Mouse (Mus musculus) heart, adult 2 months (tissue): ENCODE data around the gene Dohh. TPM values are rescaled to one million over a fixed set of nuclear protein-coding genes. Genes with fewer than 3 reads are reported as not detected.

ENCODE experiments used
- DNase-seq, 2 experiments: peaks; one replicate each; pipeline ENCODE4 v3.0.0; 2021
- H3K27ac ChIP-seq: fragments of 200-600 bp; 2 replicates; pipeline ENCODE4 v1.8.1; 2022
- H3K27me3 ChIP-seq: fragments of 200-500 bp; 2 replicates; pipeline ENCODE4 v1.6.1; 2012; ENCODE audit warnings: mild to moderate bottlenecking, low read length, inconsistent platforms, mixed read lengths; ENCODE audit not compliant: control insufficient read depth, insufficient read depth
- H3K36me3 ChIP-seq: fragments of 200-500 bp; 2 replicates; pipeline ENCODE4 v1.6.1; 2012; ENCODE audit warnings: low read length, inconsistent platforms; ENCODE audit not compliant: control insufficient read depth, insufficient read depth
- H3K4me1 ChIP-seq: fragments of 200-500 bp; 2 replicates; pipeline ENCODE4 v1.6.1; 2011; ENCODE audit warnings: low read length; ENCODE audit not compliant: control insufficient read depth, insufficient read depth
- H3K4me3 ChIP-seq: fragments of 200-600 bp; 2 replicates; pipeline ENCODE4 v1.8.1; 2022
- H3K79me2 ChIP-seq: fragments of 200-500 bp; replicated peaks from 2 replicates; pipeline ENCODE4 v1.6.1; 2012; ENCODE audit warnings: mild to moderate bottlenecking, inconsistent platforms, low read length, moderate library complexity, mixed read lengths; ENCODE audit not compliant: control insufficient read depth, insufficient read depth
- H3K9ac ChIP-seq: fragments of 200-500 bp; 2 replicates; pipeline ENCODE4 v1.6.1; 2012; ENCODE audit warnings: low read depth, mild to moderate bottlenecking, control low read depth, inconsistent platforms, low read length, mixed read lengths
- CTCF ChIP-seq: fragments of 200-600 bp; IDR thresholded peaks from 2 replicates; pipeline ENCODE4 v1.8.1; 2022; ENCODE audit warnings: antibody characterized with exemption, mild to moderate bottlenecking, moderate library complexity
- EP300 ChIP-seq: fragments of 200-500 bp; IDR thresholded peaks from 2 replicates; pipeline ENCODE4 v1.6.1; 2011; ENCODE audit warnings: low read depth, low read length, control low read depth; ENCODE audit not compliant: insufficient read depth
- POLR2A ChIP-seq: fragments of 200-500 bp; IDR thresholded peaks from 2 replicates; pipeline ENCODE4 v1.6.1; 2011; ENCODE audit warnings: mild to moderate bottlenecking, low read depth, low read length, control low read depth; ENCODE audit not compliant: insufficient read depth
- WGBS: fragments of 180-500 bp; shearing (Covaris S2); methylation state at CpG from one replicate; pipeline ENCODE4 v1.1.7; 2018; 5-methylcytosine and 5-hydroxymethylcytosine counted together
- intact Hi-C: fragments of 180-260 bp; cut with DNase I; formaldehyde crosslinking; loops from one replicate; pipeline ENCODE4 v1.15.1; 2025
- long read RNA-seq: library from polyadenylated mRNA; stranded (forward); transcript quantifications from one replicate; pipeline ENCODE4 v2.0.0, GENCODE M21; 2021
- polyA plus RNA-seq: library from polyadenylated mRNA; depleted of rRNA; stranded (reverse); fragments of >200 nt; gene quantifications from 2 replicates; pipeline ENCODE4 v1.2.3, GENCODE M21; 2012; rRNA removed
- total RNA-seq, 2 experiments: library from RNA; stranded (reverse); gene quantifications; 2 replicates each; pipeline ENCODE4 v1.2.3; 2021

Dohh gene
- total RNA-seq (10 to 100 TPM; 46.6 to 53.8 TPM), polyA plus RNA-seq (48.5 and 56.9 TPM in 2 replicates)
- long read RNA-seq, transcript Dohh-201 (5 exons, 1,444 nt), result major isoform, 44 of 46 reads
- long read RNA-seq, partial matches to known transcripts, result 2 of 46 reads
- long read RNA-seq, other reads (novel, unspliced or antisense), result 0 of 46 reads

DNA sequence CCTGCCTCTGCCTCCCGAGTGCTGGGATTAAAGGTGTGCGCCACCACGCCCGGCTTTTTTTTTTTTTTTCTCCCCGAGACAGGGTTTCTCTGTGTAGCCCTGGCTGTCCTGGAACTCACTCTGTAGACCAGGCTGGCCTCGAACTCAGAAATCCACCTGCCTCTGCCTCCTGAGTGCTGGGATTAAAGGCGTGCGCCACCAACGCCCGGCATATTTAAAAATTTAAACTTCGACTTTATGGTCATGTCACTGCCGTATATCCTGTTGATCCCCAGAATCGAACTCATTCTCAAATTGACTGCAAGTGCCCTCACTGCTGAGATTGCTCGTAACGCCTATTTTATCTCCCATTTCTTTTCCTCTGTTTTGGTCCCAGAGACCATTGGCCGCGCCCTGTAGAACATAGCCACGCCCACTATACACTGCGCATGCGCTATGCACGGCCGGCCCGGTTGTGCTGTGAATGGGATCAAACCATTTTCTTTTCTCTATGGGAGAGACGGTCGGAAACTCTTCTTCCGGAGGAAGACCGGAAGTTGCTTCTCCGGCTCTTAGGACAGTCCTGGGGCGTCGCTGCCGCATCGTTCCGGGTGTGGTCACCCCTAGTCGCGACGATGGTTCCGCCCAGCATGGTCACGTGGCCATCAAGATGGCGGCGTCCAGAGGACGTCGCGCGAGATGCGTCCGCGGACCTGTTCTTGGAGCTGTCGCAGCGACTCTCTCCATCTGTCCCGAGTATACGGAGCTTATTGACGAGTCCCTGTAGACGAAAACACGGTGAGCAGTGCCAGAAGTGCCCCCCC lies at the start of gene Dohh, which contains the start of gene Gm48551:
Gene Dohh, plus strand, starts transcription at position 627 of the 803 bp plus-strand sequence.
Gene Gm48551, plus strand, starts transcription at position 665 of the 803 bp plus-strand sequence.
- intact Hi-C loops, result no loop called here
- peak within 1 kb of the TSS; percentile 82 for H3K4me3 ChIP-seq
- peaks cover 4% of the 10 kb centered on the region for H3K4me1 ChIP-seq
- no peaks in the 10 kb centered on the region for H3K27me3 ChIP-seq
- H3K27ac ChIP-seq, result peak within 1 kb of the TSS; percentile 94
- no peaks in the 10 kb centered on the region; the same call in 1 of the 2 replicates for H3K79me2 ChIP-seq
- TF ChIP-seq POLR2A, result peak; percentile 91
- TF ChIP-seq CTCF, result no peak
- peak; percentile 83; the same call in 1 of the 2 replicates for TF ChIP-seq EP300
- DNase-seq, result peak; percentile 98 to 99
- no peaks in the 10 kb centered on the region for H3K36me3 ChIP-seq
- WGBS, result 7% methylated on average over 54 of the region's 54 CpGs
- peak within 1 kb of the TSS; percentile 73 for H3K9ac ChIP-seq

DNA sequence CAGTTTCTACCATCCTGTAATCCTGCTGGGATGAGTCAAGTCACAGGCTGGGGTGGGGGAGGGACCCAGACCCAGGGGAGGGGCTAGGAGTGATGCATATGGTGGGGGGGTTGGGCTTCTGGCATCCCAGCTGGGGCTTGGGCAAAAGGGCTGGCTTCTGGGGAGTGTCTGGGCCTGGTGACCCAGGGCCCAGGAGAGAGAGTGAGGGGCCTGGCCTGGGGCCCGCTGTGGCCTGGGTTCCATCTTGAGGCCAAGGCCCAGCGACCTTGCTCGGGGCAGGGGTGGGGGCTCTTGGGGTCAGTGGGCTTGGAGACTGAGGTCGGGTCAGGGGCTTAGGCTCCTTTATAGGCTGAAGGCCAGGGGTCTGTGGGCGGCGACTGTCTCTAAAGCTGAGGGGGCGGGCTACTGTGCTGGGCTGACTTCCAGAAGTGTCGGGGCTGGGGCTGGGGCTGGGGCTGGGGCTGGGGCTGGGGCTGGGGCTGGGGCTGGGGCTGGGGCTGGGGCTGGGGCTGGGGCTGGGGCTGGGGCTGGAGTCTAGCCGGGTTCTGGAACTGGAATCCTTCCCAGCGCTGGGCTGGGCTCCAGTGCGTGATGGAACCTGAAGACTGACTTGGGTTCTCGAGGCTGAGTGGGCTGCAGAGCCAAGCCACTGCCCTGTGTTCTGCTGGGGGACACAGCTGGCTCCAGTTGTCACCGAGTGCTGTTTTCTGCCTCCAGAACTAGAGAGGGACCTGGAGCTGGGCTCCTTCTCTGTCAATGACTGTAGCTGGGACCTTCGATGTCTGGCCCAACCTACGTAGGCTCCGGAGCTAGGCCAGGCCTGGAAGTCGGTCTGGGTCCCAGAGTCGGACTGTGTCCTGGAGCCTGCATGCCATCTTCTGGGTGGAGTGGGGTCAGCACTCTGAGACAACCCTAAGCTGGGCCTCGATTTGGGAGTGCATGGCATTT lies 48.6 kb upstream of the Dohh start:
- no peak overlapping the region; the same call in 1 of the 2 replicates for H3K27ac ChIP-seq
- DNase-seq, result no peak
- peaks cover 3% of the 10 kb centered on the region for H3K4me1 ChIP-seq
- intact Hi-C loops, result no loop called here
- TF ChIP-seq EP300, result no peak
- no peak for TF ChIP-seq POLR2A
- TF ChIP-seq CTCF, result peak; percentile 3; the same call in 1 of the 2 replicates
- WGBS, result 54% methylated on average over 18 of the region's 19 CpGs
- H3K36me3 ChIP-seq, result no peaks in the 10 kb centered on the region
- no peak overlapping the region for H3K9ac ChIP-seq
- H3K27me3 ChIP-seq, result no peaks in the 10 kb centered on the region
- H3K4me3 ChIP-seq, result no peak overlapping the region
- H3K79me2 ChIP-seq, result no peaks in the 10 kb centered on the region

DNA sequence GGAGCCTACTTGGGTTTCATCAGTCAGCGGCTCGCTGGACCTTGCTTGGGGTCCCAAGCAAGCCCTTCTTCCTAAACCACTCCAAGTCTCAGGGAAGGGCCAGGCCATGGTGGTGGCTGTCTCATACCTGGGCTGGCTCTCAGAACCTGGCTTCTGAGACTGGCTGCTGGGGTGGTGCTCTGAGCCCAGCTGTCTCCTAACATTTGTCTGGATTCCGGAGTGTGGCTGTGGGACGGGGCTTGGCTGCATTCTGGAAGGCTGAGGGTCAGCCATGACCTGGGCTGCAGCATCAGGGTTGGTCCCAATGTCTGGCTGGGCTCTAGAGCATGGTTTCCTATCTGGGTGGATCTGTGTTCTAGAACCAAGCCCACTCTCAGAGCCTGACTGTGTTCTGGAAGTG lies 47.7 kb upstream of the Dohh start:
- 90% methylated on average over 4 of the region's 4 CpGs for WGBS
- no peak for DNase-seq
- H3K36me3 ChIP-seq, result no peaks in the 10 kb centered on the region
- H3K9ac ChIP-seq, result no peak overlapping the region
- TF ChIP-seq CTCF (no peak), POLR2A (no peak), EP300 (no peak)
- no peak overlapping the region for H3K27ac ChIP-seq
- H3K4me1 ChIP-seq, result peaks cover 3% of the 10 kb centered on the region
- H3K79me2 ChIP-seq, result no peaks in the 10 kb centered on the region
- H3K4me3 ChIP-seq, result no peak overlapping the region
- intact Hi-C loops, result no loop called here
- no peaks in the 10 kb centered on the region for H3K27me3 ChIP-seq

DNA sequence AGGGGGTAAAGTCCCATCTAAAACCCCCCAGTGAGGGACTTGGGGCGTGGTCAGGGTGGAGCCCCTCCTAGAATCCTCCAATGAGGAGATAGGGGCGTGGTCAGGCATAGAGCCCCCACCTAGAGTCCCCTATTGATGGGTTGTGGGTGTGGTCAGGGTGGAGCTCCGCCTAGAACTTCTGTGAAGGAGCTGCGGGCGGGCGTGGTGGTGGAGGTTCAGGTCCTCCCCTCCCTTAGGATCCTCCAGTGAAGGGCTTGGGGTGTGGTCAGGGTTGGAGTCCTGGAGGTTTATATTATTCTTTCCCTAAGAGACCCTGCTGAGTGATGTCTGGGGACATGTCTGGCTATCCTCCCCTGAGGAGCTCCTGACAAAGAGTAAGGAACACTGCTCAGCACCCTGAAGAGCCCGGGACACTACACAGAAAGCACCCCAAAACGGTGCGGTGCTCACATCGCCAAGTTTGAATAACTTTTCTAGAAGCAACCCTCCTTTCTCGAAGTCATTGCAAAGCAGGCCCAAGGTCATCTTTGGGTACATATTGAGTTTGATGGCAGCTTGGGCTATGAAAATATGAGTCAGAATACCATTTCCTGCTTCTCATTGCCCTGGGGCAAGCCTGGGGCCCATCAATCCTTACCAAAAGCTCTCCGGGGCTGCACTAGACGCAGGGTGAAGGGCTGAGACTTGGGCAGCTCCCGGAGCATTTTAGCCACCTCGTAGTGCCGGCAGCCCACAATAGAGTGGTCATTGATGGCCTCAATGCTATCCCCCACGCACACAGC lies 43.5 kb upstream of the Dohh start:
- Histone ChIP-seq H3K27me3 (0 out of 2 replicates have a peak, but pooled peaks cover 2% of the 10 kb centered on the region), H3K4me1 (peaks cover 7% of the 10 kb centered on the region), H3K9ac (no peak overlapping the region), H3K79me2 (no peaks in the 10 kb centered on the region; the same call in 1 of the 2 replicates), H3K27ac (no peak overlapping the region), H3K4me3 (no peak overlapping the region), H3K36me3 (no peaks in the 10 kb centered on the region)
- intact Hi-C loops, result loop anchor here (1.0 kb wide), 1 partner anchor 20 kb away; no protein-coding TSS in a partner anchor
- TF ChIP-seq EP300, result no peak
- no peak for TF ChIP-seq CTCF
- no peak for TF ChIP-seq POLR2A
- no peak for DNase-seq
- WGBS, result 59% methylated on average over 17 of the region's 17 CpGs

DNA sequence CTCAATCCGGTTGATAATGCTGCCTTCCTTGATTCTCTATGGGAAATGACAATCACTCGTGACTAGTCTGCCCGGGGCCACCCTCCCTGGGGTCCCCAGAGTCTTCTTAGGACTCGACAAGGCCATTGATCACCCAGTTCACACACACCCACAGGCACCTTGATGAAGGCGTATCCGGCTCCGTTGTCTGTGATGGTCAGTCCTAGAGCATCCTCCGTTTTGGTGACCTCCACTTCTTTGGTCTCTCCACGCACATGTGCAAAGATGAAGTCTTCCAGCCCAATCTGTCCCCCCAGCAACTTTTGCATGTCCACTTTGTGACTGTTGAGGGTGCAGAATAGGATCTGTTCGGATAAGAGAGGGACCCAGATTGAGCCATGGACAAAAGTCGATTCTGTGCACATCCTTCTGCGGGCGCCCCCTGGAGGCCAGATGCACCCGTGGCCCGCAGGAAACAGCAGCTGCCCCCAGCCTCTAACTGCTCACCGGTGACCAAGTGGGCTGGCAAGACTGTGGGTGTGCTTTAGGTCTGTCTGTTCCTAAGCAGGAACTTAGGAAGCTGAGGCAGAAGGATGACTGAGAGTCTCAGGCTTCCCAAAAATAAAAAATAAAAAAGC lies 42.8 kb upstream of the Dohh start:
- Histone ChIP-seq H3K27ac (peak overlapping the region; percentile 11; the same call in 1 of the 2 replicates), H3K4me1 (peaks cover 7% of the 10 kb centered on the region), H3K9ac (no peak overlapping the region), H3K79me2 (no peaks in the 10 kb centered on the region; the same call in 1 of the 2 replicates), H3K36me3 (no peaks in the 10 kb centered on the region), H3K4me3 (no peak overlapping the region; the same call in 1 of the 2 replicates), H3K27me3 (0 out of 2 replicates have a peak, but pooled peaks cover 2% of the 10 kb centered on the region)
- peak; percentile 73 to 85 for DNase-seq
- TF ChIP-seq POLR2A (no peak), EP300 (0 out of 2 replicates have a peak, but pooled peaks have one; percentile 18), CTCF (peak; percentile 97)
- intact Hi-C loops, result loop anchor here (1.0 kb wide), 1 partner anchor 21 kb away; no protein-coding TSS in a partner anchor
- 35% methylated on average over 16 of the region's 16 CpGs for WGBS
